Mouse (Mus musculus): ENCODE measurements around the gene Rims1.

The Rims1 gene

DNA sequence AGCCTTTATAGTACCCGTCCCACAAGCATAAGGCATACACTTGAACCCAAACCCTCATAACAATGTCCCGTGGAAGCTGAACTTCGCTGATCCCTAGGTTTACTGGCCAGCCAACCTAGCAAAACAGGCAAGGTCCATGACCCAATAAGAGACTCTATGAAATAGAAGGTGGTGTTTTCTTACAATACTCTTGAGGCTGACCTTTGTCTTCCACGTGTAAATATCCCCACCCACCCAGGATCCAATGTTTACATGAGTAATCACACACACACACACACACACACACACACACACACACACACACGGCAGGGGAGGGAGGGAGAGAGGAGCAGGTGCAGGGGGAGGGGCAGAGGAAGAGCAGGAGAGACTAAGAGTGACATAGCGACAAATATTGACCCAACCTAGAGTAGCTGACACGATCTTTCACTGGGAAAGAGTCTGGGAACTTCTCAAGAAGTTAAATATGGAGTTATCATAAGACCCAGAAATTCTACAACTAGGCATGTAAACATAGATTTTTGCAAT lies 217.9 kb downstream of the Rims1 start:
- DNase-seq (ENCODE audit: low read depth in 1 of 2, low spot score in 2 of 2) = no peak

DNA sequence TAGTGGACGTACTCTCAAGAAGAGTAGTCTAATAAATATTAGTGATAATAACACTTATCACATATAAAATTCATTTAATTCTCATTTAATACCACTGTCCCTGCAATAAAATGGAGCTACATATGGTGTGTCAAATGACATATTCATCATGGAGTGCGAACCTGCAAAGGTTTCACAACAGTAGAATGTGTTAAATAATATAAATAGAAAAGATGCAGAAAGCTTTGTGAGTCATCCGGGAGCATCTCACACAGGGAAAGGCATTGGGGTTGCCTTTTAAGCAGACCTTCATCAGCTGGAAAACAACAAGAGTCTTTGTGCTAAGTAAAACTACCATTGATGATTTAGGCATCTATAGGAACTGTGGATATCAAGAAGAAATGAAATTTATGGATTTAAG lies 220.2 kb downstream of the Rims1 start:
- no peak for DNase-seq (ENCODE audit: low read depth in 1 of 2, low spot score in 2 of 2)

DNA sequence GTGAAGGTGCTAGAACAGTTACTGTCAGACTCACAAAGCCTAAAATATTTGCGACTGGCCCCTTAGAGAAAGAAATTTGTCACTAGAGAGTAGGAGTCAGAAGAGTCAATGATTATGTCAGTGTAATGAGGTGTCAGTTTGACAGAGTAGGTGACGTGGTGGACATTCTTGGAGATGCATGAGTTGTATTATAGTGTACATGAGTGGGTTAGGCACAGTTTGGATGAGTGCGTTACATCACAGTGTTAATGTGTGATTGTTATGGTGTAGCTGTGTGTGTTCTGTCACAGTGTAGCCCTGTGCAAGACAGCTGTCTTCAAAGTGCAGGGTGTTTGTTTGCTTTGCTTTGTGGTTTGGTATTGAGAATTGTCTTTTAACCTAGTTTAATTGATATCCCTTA lies 226.3 kb downstream of the Rims1 start:
- no peak for DNase-seq (ENCODE audit: low read depth in 1 of 2, low spot score in 2 of 2)

- no peak for DNase-seq (ENCODE audit: low read depth in 1 of 2, low spot score in 2 of 2)
Measured at GRCm38 (mm10) chr1:22572720-22573119, 233.1 kb downstream of the Rims1 start.

DNA sequence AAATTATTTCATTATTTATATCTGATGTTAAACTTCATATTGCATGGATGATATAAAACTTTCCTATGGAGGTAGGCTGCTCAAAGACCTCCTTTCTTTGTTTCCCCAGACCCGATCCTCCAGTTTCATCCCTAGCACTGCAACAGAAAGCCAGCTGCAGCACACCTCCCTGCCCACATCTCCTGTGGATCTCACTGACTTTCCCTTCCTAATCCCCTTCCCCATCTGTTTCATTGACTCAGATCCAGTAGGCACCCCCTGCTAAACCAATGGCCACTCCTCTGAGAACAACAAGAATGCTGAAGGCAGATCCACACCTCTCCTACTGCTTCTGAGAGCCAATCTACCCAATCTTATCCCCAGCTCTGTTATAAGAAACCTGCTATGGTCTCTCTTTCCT lies 259.5 kb downstream of the Rims1 start:
- DNase-seq (ENCODE audit: low read depth in 1 of 2, low spot score in 2 of 2) = no peak

GRCm38 (mm10) chr1:22538129-22538528 lies 267.7 kb downstream of the Rims1 start:
- no peak for DNase-seq (ENCODE audit: low read depth in 1 of 2, low spot score in 2 of 2)

- DNase-seq (ENCODE audit: low read depth in 1 of 2, low spot score in 2 of 2) = no peak
Measured at GRCm38 (mm10) chr1:22536776-22537175, 269.0 kb downstream of the Rims1 start.

DNA sequence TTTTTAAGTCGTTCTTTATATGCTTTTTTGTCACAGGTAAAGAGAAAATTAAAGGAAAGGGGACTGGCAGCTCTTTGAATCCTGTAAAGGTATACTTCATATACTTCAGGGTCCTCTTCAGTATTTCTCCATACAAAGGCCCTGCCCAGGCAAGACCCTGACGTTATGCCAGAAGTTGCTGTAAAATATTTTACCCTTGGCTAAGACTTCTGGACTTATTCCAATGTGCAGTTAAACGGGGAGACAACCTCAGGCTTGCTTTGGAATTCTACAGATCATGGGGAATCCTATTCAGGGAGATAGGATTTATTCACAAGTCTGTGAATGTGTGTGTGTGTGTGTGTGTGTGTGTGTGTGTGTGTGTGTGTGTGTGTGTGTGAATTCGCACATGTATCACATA lies 270.7 kb downstream of the Rims1 start:
- no peak for DNase-seq (ENCODE audit: low read depth in 1 of 2, low spot score in 2 of 2)

DNA sequence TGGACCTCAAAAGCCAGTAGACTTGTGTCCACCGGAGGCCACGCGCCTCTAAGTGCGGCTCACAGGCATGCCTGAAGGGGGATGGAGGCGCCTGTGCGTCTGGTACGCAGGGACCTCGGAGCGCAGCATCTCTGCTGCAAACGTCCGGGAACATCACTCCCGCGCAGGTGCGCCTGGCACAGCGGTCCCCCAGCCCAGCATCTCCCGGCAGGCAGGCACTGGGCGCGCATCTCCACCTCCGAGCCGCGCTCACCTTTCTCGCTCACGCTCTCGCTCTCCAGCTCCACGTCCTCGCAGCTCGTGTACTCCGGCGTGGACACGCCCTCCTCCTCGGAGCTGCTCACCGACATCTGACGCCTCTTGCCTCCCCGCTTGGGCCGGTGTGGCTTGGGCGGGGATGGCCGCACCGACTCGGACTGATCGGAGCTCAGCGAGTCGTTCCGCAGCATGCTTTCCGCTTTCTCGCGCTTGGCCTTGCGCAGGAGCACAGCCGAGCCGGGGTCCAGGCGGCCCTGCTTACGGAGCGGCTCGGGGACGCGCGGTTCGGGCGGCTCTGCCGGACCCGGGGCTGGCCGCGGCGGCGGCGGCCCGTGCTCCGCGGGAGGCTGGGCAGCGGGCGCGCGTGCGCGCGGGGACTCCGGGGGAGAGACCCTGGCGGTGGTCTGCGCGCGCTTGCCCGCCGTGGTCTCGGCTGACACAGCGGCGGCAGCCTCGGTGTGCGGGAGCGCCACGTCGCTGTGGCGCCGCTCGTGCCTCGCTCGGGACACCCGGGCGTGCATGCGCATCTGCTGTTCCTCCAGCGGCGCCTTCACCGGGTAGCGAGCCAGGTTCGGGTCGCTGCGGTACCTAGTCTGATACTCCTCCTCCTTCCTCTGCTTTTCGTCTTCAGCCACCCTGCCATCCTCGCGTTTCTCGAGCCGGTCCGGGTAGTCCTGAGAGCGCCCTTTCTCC lies 272.4 kb downstream of the Rims1 start:
- no peak for DNase-seq (ENCODE audit: low read depth in 1 of 2, low spot score in 2 of 2)

- DNase-seq (ENCODE audit: low read depth in 1 of 2, low spot score in 2 of 2) = no peak
Measured at GRCm38 (mm10) chr1:22515103-22515502, 290.7 kb downstream of the Rims1 start.

DNA sequence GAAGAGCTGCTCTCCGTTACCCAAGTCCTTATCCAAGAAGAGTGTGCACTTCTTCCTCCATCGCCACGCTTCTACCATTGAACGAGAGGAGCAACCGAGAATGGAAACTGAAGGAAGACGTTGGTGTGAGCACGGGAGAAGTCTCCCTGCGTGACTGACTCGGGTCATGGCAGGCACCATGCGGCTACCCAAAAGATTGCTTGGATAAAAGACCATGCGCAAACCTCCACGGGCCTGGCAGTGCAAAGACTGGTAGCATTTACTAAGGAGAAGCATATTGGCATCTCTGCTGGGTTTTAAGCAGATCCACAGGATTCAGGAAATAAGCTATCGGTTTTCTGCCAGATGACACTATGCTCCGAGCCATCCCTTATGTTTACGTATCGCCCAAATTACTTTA lies 293.4 kb downstream of the Rims1 start:
- DNase-seq (ENCODE audit: low read depth in 1 of 2, low spot score in 2 of 2) = no peak

GRCm38 (mm10) chr1:22511614-22512013 lies 294.2 kb downstream of the Rims1 start:
- DNase-seq (ENCODE audit: low read depth in 1 of 2, low spot score in 2 of 2) = no peak

DNA sequence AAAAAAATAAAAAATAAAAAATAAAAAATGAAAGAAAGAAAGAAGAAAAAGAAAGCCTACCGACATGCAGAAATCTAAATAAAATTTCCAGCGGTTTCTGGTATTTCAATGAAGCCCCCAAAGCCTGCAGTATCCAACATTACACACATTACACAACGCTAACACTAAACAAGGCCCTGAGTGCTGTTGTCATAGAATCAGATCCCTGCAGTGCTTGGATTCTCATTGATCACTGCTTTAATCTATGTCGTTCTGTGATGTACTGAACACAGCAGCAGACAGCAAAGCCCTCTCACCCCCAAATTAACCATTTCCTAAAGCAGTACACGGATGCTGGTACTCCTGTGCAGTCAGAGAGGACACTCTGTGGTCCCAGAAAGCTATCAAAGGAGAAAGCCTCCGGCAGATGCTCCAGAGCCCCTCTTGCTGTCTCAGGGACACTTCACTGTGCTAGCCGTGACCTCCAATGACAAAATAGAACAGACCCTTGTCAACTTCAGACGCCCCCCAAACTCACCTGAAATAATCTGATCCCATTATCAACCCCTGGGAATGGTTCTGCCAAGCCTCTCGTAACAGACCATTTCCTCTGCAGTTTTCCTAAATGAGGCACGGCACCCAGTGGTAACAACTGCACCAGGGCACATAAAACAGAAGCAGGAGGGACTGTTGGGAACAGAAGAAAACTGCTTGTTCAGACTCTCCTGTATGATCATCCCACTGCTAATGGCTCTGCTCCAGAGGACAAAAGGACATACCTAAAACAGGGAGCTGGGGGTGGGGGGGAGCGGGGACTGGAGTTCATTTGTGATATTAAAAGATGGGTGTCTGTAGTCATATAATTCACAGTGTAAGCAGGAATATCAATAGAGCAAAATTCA lies 296.8 kb downstream of the Rims1 start:
- no peak for DNase-seq (ENCODE audit: low read depth in 1 of 2, low spot score in 2 of 2)

- DNase-seq (ENCODE audit: low read depth in 1 of 2, low spot score in 2 of 2) = no peak
Measured at GRCm38 (mm10) chr1:22487270-22487864, 318.4 kb downstream of the Rims1 start.

- no peak for DNase-seq (ENCODE audit: low read depth in 1 of 2, low spot score in 2 of 2)
Measured at GRCm38 (mm10) chr1:22476220-22476619, 329.6 kb downstream of the Rims1 start.

DNA sequence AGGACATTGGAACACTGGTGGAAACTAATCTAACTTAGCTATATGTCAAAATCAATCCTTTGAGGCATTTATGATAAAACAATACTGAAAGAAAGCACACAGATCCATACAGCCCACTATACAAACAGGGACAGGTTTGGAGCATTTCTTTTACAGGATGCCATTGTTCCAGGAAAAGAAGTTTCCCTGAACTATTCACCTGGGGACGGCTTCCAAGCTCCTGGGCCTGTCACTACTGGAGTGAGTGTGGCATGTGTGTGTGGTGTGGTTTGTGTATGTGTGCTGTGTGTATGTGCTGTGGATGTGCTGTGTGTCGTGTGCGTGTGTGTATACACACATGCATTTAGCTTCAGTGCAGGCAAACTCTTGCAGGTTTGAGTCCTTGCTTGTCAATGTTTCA lies 338.8 kb downstream of the Rims1 start:
- DNase-seq (ENCODE audit: low read depth in 1 of 2, low spot score in 2 of 2) = no peak

GRCm38 (mm10) chr1:22466597-22466996 lies 339.2 kb downstream of the Rims1 start:
- DNase-seq (ENCODE audit: low read depth in 1 of 2, low spot score in 2 of 2) = no peak

DNA sequence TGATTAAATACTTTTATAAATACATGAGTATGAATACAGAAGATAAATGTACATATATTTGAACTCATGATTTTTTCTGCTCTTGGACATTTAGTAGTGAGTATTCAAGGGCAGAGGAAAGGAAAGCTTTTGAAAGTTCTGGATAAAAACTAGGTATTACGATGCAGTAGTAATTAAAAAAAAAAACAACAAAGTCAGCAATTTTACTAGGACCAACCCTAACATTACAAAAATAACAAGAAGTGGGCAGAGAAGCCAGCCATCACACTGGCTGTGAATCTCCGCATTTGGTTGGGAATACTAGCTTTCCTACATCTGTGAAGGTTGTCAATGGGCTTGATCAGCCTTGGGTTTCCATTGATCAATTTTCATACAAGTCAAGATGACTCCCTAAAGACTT lies 381.8 kb downstream of the Rims1 start:
- no peak for DNase-seq (ENCODE audit: low read depth in 1 of 2, low spot score in 2 of 2)

GRCm38 (mm10) chr1:22422102-22422501 lies 383.7 kb downstream of the Rims1 start:
- no peak for DNase-seq (ENCODE audit: low read depth in 1 of 2, low spot score in 2 of 2)

DNA sequence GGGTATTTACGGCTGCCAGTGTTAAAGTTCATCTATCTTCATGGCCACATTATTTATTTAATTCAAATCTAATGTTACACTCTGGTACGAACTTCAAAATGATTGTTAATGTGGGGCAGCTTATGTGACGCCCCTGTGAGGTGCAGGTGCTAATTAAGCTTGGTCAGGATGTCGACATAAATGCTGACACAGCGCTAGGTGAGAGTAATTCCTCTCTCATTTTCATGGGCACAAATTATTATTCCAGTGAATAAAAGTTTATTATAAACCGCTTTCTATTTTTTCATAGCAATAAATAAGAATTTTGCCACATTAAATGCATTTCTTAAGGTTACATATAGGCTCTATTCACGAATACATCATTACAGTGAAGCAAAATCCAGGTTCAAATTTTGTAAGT lies 395.6 kb downstream of the Rims1 start:
- DNase-seq (ENCODE audit: low read depth in 1 of 2, low spot score in 2 of 2) = no peak

GRCm38 (mm10) chr1:22386361-22386760 lies 419.4 kb downstream of the Rims1 start:
- DNase-seq (ENCODE audit: low read depth in 1 of 2, low spot score in 2 of 2) = no peak
